Mouse (Mus musculus): ENCODE measurements around the gene Olfr750.

Olfr750 gene

DNA sequence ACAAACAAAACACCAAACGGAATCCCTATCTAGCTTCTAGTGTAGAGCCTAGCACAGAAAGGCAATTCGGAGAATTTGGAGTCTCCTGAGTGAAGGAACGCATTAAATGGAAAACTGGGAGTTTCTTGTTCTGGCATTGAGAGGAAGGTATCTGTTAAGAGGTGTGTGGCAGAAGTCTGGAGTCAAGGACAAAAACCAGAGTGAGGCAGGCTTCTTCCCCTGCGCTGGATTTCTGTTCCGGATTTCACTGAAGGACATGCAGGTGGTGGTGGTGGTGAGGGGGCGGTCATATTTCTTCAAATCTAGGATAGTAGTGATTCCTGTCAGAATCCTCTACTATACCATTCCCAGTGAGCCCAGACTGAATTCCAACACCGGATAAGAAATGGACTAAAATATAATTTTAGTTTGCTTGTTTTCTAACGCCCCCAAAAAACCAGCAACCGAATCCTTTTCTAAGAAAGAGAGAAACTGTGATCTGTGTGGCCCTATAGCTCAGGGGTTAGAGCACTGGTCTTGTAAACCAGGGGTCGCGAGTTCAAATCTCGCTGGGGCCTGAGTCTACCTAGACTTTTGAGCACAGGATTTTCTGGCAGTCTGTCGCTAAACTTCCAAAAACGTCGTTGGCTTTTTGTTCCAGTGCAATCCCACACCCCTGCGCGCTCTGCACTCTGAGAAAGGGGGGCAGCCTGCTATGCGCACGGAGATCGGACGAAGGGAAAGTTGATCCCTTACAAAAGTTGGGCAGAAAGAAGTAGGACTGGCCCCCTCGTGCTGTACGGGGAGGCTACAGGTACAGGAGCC is 14.1 kb upstream of the Olfr750 start:
- peak; percentile 86 for DNase-seq (ENCODE audit: low spot score)

DNA sequence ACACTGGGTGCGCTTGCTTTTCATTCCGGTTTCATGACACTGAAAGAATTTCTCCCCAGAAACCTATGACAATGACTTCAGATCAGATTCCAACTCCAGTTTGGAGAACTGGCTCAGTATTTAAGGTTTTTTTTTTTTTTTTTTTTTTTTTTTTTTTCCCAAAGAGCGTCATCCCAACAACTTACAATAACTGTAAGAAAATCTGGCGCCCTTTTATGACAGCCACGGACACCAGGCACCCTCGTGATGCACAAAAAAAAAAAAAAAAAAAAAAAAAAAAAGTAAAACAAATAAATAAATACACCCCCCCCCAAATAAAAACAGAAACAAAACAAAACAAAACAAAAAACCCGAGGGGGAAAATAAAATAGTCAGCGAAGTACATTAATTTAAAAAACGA is 13.5 kb upstream of the Olfr750 start:
- DNase-seq (ENCODE audit: low spot score), result no peak

DNA sequence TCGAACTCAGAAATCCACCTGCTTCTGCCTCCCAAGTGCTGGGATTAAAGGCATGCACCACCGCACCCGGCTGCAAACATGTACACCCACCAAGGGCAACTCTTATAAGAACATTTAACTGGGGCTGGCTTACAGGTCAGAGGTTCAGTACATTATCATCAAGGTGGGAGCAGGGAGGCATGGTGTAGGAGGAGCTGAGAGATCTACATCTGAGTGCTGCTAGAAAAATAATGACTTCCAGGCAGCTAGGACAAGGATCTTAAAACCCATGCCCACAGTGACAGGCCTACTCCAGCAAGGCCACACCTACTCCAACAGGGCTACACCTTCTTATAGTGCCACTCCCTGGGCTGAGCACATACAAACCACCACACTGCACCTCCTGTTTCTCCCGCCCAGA is 11.7 kb upstream of the Olfr750 start:
- no peak for DNase-seq (ENCODE audit: low spot score)

DNA sequence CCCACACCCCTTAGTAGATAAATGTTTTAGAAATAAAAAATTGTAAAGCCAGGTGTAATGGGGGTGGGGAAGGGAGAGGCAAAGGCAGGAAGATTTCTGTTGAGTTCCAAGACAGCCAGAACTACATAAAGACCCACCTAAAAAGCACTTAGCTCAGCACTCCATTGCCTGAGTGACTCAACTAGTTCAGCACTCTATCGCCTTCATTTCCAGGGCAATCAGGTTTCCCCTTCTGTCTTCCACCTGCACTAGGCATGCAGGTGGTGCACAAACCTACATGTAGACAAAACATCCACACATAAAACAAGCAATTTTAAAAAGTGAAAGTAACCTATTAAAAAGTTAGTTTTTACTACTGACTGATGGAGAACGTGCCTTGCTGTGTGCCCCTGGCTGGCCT is 10.9 kb upstream of the Olfr750 start:
- no peak for DNase-seq (ENCODE audit: low spot score)

DNA sequence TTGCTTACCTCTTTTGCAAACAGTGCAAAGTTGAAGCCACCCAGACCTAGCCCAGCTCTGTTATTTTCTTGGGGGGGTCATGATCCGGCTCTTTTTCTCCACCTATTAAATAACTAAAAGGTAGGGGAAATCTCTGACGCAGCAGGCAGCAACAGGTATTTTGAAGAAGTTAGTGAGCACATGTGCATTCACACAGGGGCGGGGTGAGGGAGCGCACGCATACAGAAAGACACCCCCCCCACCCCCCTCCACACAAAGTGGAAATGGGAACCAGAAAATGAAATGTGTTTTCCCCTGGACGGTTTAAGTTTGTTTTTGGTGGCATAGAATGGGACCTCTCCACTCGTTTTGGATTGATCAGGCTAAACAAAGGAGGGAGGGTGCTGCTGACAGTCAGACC is 9.6 kb upstream of the Olfr750 start:
- DNase-seq (ENCODE audit: low spot score), result no peak

DNA sequence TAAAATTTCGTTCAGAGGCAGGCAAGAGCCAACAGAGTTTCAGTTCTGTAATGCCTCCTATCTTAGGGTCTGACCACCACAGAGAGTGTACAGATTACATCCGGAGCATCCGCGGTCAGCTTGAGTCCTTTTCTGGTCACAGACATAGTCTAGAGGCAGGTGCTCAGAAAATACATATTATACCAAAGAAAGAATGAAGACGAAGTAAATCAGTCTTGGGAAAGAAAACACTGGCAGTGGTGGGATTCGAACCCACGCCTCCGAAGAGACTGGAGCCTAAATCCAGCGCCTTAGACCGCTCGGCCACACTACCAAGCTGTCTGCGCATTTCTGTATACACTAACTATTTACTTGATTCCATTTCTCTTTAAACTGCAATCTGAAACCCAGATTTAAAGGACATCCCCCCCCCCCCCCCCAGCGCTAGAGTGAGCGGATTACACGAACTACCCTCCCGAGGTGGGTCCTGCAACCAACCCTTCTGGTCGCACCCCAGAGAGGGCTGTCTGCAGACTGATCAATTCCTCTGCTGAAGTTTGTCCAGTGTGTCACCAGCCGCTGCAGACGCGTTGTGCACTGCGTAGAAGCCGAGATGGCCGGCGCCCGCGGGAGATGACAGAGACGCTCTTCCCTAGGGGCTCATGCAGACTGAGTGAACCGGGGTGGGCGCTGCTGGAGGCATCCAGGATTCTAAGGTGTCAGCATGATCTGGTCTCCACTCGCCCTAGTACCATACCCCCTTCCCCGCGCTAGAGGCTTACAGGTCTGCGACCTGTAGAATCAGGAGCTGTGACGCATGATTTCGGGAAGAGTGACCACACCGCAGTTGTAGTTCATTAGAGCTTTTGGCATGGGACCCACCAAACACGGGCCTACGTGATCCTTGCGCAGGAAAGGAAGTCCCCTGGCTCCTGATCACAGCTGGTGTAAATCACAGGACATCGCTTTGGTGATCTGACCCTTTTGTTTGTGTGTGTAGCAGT is 8.7 kb upstream of the Olfr750 start:
- peak; percentile 88 for DNase-seq (ENCODE audit: low spot score)

DNA sequence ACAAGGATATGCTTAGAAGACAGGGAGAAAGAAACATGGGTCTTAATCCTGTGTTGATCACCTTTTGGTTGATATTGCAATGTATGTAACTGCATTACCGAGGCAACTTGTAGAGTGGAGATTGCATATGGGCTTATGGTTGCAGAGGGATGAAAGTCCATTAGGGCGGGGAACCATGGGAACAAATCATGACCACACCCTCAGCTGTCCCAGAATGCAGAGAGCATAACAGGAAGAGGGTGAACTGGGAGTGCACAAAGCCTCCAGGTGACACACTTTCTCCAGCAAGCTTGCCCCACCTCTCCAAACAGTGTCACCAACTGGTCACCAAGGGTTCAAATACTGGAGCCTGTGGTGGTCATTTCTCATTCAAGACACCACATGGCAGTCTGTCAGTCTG is 6.8 kb upstream of the Olfr750 start:
- DNase-seq (ENCODE audit: low spot score), result no peak

DNA sequence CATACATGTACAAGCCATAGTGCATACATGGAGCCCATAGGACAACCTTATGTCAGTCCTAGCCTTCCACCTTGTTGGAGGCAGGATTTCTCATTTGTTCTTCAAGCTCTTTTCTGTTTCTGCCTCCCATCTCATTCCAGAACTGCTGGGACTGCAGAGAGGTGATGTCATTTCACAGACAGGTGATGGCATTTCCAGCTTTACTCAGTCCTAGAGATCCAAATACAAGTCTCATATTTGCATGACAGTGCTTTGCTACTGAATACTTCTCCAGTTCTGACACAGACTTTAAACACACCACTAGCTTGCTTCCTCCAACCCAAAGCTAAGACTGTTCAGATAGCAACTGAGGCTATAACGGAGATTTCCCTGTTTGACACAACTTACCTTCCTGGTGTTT is 4.9 kb upstream of the Olfr750 start:
- DNase-seq (ENCODE audit: low spot score), result no peak

DNA sequence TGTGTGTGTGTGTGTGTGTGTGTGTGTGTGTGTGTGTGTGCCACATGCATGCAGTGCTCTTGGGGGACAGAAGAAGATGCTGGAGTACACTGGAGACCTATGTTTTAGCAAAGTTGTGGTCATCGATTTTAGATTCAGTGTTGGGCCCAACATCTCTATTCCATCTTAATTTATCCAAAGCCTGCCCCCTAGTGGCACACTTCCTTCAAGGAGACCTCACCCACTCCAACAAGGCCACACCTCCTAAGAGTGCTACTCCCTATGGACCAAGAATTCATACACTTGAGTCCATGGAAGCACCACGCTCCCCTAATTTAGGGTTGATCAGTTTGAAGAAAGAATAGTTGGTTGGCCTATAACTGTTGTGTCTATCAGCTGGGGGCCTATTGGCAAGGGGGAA is 4.6 kb downstream of the Olfr750 start:
- peak; percentile 53 for DNase-seq (ENCODE audit: low spot score)

DNA sequence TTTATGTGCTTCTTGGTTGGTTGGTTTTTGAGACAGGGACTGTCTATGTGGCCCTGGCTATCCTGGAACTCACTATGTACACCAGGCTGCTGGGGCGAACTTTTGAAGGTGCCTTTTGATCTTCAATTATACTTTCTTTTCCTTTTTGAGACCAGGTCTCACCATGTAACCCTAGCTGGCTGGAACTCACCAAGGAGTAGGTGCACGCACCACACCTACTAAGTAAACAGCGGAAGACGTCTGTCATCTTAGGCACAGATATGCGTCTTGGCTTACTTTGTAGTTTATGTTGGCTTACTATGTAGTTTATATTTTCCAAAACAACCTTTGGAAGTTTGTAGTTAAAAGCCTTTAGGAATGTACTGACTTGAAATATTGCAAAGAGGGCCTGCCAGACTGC is 5.3 kb downstream of the Olfr750 start:
- no peak for DNase-seq (ENCODE audit: low spot score)

DNA sequence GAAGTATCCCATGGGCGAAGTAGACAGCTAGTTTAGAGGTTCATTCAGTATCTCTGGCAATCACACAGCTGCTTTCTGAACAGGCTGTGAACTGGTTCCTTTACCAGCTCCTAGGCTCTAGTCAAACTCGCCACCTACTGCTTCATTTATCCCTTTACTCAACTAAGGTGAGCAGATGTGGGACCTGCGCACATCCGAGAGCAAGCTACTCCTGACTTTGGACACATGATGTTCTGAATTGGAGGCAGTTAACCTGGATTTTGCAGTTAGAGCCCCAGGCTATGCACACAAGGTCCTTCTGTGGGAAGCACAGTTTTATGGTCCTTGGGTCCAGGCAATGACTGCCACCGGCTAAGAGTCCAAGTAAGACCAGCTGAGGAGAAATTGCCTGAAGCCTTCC is 13.5 kb downstream of the Olfr750 start:
- no peak for DNase-seq (ENCODE audit: low spot score)

DNA sequence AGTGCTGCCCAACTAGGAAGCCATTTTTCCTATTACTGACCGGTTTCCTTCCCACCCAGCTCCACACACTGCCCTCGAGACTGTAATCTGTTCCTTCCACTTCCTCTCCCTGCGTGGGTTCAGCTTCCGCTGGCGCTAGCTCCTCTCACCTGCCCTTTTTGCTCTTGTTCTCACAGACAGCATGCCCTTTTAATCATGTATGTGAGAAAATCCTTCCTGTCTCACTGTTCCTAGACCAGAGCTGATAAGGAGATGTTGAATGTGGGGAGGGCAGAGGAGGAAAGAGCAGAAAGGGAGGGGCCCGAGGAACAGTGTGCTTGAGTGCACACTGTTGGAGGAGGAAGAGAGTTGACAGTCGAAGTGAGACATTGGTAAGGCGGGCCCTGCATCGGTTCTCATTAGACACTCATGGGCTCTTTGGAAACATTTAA is 16.8 kb downstream of the Olfr750 start, which contains the start of gene Rnase12:
Gene Rnase12 (minus strand): TSS at position 261 of the 431 bp plus-strand sequence.
- no peak for DNase-seq (ENCODE audit: low spot score)

DNA sequence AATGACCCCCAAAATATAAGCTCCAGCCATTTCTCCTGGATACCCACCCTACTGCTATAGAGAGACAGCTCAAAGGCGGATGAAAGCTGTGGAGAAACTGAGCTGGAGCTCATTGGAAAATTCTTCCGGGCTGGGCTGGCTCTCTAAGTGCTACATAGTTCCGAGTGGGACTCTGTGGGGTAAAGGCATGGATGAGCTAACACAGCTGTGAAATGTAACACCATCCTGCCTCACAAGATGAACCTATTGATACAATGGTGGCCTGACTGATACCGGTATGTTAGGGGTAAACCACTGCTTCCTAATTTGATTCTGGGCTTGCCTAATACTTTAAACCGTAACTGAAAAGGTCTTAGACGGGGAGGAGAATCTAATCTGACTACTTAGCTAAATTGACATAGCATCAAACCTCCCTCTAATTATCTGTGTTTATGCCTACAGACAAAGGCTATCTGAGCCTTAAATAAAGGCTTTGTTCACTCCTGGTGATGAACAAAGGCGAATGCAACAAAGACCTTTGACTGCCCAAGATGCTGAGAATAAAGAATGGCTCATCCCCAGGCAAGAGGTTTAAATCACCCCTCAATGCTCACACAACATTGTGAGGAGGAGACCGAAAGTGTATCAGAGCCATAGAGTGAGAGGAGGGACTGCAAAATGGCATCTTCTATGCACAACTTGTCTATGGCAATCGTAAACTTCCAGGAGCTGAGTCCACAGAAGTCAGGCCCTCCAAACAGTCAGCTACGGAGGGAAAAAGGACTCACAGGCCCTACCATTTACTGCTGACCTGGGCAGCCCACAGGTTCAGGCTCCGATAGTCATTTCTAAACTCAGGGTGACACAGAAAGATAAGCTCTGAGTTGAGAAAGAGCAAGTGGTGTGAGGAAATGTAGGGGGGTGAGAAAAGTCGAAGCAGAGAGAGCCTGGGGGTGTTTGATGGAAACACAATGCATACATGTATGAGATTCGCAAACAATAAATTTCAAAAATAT is 19.7 kb downstream of the Olfr750 start:
- peak; percentile 62 for DNase-seq (ENCODE audit: low spot score)

DNA sequence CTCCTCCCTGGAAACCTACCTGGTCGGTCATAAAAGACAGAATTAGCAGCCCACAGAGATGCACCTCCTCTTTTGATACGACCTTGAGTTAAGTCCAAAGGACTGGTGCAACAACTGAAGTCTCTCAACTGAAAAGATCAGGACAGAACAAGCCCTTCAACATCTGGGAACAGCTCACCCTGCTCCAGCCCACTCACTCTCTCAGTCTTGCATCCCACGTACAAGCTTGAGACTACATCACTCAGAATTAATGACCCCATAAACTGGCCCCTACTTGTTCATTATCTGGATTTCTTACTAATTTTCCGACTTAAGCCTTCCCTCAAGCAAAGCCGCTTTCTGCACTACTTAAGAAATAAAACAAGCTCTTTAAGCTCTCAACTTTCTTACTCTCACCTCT is 21.1 kb downstream of the Olfr750 start:
- DNase-seq (ENCODE audit: low spot score), result no peak

DNA sequence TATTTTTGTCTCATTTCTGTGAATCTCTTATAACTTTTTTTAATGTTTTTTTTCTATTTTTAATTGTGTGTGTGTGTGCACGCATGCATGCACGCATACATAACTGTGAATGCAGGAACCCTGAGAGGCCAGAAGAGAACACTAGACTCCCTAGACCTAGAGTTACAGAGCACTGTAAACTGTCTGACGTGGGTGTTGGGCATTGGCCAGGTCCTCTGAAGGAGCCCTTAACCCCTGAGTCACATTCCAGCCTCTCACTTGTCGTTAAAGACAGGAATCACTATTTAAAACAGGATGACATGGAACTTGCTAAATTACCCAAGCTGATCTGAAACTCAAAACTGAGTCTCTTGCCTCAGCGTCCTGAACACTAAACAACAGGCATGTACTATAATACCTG is 22.3 kb downstream of the Olfr750 start:
- no peak for DNase-seq (ENCODE audit: low spot score)

DNA sequence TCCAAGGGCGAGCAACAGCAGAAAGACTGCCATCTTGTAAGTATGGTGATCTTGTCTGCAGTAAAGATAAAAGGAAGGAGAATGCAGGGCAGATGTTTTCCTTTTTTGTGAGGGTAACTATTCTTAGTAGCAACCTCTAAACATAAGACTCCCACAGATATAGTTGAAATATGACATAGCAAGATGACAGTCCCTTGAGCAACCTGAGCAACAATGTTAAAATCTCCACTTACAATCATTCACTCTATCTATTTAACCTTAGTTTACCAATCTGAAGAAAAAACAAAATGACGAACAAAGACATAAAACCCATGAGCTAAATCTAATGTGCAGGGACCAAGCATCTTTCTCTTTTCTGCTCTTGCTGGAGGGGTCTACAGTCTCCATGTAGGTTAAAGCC is 24.2 kb downstream of the Olfr750 start, which contains the start of gene Rnase11:
Gene Rnase11 (minus strand): TSS at position 101 of the 400 bp plus-strand sequence.
- no peak for DNase-seq (ENCODE audit: low spot score)

DNA sequence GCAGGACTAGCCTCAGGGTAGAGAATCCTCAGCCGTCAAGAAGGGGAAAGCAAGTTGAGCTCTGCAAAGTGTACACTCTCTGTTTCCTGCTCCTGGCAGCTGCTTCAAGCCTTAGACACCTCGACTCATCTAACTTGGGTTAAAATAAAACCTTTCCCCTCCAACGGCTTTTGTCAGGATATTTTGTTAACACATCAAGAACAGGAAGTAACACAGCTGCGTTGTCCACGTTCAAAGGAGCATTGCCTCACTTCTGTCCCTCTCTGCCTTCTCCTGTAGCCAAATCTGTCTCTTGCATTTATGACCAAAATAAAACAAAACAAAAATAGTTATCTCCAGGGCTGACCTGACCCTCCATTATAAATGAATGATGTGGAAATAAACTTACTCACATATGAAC is 26.4 kb downstream of the Olfr750 start:
- DNase-seq (ENCODE audit: low spot score), result no peak

DNA sequence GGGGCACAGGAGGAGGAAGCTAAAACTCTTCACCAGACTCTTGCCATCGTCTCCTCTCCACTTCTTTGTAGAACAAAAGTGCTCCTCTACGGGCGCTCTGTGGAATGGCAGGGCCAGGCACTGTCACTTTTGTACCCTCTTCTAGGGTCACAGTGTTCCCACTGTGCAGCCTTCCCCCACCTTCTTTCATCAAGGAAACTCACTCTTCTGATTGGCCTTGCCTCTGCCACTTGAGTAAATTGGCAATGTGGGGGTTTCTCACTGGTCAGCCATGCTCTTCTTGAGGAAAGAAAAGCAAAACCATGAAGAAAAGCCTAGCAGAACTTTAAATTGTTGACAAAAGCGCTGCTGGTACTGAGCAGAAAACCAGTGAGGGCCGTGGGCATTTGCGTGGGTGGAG is 32.5 kb downstream of the Olfr750 start, which contains the start of gene Rnase9:
Gene Rnase9 (minus strand): TSS at position 101 of the 400 bp plus-strand sequence.
- DNase-seq (ENCODE audit: low spot score), result no peak

DNA sequence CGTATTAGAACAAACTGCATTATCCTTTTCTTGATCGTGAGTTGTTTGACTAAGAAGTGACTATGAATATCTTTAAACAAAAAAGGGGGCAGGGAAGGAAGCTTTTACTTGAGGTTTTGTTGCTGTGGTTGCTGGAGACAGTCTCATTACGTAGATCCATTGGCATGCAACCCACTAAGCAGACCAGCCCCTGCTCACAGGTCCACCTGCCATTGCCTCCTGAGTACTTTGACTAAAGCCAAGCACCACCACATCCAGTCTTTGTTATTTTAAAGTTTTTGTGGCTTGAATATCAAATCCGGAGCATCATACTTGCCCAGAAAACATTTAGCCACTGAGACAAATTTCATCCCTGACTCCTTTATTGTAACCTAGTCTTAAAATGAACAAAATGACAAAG is 38.0 kb downstream of the Olfr750 start:
- no peak for DNase-seq (ENCODE audit: low spot score)

DNA sequence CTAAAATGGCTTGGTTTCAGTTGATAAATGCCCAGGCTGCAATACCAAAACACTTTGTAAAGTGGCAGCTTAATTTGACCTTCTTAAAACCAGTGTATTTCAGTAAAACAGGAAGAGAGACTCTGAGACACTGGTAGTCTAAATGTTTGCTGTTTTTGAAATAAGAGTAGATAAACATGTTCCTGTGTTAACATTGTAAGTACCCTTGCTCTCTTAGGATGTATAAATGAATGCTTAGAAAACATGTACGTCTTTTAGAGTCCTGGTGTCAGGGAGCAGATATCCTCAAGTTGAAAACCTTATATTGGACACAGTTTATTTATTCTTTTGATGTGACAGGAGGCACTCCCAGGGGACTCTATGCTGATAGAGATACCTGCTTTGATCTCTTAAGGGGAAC is 39.0 kb downstream of the Olfr750 start:
- DNase-seq (ENCODE audit: low spot score), result no peak

DNA sequence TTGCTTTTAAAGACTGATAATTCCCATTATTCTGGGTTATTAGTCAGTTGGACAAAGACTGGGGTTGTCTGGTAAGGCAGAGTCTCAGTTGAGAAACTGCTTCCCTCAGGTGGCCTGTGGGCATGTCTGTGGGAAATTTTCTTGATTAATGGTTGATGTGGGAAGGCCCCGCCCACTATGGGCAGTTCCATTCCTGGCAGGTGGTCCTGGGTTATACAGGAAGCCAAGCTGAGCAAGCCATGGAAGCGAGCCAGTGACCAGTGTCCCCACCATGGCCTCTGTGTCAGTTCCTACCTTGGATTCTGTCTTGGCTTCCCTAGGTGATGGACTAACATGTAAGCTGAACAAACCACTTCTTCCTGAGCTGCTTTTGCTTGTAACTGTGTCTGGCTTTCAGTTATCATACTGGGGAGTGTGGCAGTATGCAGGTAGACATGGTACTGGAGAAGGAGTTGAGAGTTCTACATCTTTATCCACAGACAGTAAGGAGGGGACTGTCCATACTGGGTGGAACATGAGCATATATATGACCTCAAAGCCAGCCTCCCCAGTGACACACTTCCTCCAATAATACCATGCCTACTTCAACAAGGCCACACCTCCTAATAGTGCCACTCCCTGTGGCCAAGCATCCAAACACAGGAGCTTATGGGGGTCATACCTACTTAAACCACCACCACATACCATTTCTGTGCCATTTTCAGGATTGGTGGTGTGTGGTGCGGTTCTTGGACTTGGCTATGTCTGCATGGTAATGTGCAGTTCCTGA is 46.7 kb downstream of the Olfr750 start:
- DNase-seq (ENCODE audit: low spot score), result no peak

All from retina, embryonic 14.5 days (tissue).